Mouse (Mus musculus) left cerebral cortex, adult 18-20 months (tissue): ENCODE results near the gene Nudc. TPM values are rescaled to one million over a fixed set of nuclear protein-coding genes. Genes with fewer than 3 reads are reported as not detected.

ENCODE experiments used
- DNase-seq, 2 experiments: peaks; one replicate each; pipeline ENCODE4 v3.0.0; 2021 to 2022; ENCODE audit warnings: low spot score in 2 of 2, mixed read lengths in 1 of 2
- long read RNA-seq, 2 experiments: library from polyadenylated mRNA; stranded (forward); transcript quantifications; one replicate each; pipeline ENCODE4 v2.0.0; 2021
- total RNA-seq, 2 experiments: library from RNA; stranded (reverse); gene quantifications; 2 replicates each; pipeline ENCODE4 v1.2.3; 2021

The Nudc gene
- 100 to 1,000 TPM; 148 to 156 TPM for total RNA-seq
- long read RNA-seq, experiment 1, transcript Nudc-201 (8 exons, 1,316 nt): major isoform, 460 of 507 reads
- long read RNA-seq, experiment 1, partial matches to known transcripts: 34 of 507 reads
- long read RNA-seq, experiment 1, other reads (novel, unspliced or antisense): 13 of 507 reads
- long read RNA-seq, experiment 2, transcript Nudc-201 (8 exons, 1,316 nt): major isoform, 344 of 369 reads
- long read RNA-seq, experiment 2, partial matches to known transcripts: 22 of 369 reads
- long read RNA-seq, experiment 2, other reads (novel, unspliced or antisense): 3 of 369 reads

DNA sequence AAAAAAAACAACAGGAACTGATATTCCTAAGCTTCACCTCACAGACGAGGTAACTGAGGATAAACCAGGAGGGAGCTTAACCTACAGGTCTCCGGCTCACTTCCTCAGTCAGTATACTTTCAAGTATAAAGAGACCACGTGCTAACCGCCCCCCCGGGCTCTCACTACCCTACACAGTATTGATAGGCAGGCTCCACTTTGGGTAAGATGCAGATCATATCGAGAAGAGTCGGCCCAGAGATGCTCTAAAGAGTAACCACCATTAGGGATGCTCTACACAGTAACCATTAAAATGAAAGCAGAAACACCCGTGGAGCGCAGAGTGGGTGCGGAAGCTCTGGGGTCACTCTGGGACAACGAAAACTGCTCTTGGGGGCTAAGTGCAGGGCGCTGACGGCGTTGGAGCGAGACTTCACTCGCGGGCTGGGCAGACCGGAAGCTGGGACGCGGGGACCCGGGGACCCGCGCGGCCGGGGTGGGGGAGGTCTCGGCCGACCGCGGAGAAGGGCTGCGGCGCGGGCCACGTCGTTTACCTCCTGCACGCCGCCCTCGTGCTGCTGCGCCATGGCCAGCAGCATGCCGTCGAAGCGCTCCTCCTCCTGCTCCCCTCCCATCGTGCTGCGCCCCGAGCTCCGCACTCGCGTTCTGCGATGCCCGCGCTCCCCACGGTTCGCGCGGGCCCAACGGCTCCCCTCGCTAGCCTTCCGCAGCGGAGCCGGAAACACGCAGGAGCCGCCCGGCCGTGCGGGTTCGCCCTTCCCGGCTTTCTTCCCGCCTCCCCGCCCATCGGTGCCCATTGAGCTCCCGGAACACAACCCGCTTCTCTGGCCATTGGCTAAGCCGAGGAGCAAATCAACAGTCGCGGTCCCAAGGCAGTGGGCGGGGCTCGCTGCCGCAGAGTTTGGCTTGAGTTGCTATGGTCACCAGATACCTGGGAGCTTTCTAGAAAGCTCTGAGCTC lies at the start of gene Nudc:
TSS of gene Nudc (minus strand) at position 725 of the 960 bp plus-strand sequence.
- peak; percentile 94 to 96 for DNase-seq

- DNase-seq: peak; percentile 36 to 41
Observed at GRCm38 (mm10) chr4:133595538-133595937, 49.7 kb upstream of the Nudc start.

DNA sequence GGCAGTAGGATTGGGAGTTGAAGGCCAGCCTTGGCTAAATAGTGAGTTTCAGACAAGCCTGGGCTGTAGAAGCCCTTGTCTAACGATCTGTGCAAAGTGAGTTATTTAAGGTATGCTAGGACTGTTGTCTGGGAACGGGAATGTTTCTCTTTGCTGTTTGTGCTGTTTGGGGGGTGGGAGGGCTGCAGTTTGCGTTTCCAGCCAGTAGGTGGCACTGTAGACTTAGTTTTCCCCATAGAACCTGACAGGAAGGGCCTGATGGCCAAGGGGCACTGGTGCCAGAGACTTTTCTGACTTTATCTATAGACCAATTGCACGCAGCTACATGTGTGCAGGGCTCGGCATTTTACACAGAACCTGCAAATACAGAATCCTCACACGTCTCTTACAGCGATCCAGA lies 46.8 kb upstream of the Nudc start:
- DNase-seq: peak; percentile 55 to 60

DNA sequence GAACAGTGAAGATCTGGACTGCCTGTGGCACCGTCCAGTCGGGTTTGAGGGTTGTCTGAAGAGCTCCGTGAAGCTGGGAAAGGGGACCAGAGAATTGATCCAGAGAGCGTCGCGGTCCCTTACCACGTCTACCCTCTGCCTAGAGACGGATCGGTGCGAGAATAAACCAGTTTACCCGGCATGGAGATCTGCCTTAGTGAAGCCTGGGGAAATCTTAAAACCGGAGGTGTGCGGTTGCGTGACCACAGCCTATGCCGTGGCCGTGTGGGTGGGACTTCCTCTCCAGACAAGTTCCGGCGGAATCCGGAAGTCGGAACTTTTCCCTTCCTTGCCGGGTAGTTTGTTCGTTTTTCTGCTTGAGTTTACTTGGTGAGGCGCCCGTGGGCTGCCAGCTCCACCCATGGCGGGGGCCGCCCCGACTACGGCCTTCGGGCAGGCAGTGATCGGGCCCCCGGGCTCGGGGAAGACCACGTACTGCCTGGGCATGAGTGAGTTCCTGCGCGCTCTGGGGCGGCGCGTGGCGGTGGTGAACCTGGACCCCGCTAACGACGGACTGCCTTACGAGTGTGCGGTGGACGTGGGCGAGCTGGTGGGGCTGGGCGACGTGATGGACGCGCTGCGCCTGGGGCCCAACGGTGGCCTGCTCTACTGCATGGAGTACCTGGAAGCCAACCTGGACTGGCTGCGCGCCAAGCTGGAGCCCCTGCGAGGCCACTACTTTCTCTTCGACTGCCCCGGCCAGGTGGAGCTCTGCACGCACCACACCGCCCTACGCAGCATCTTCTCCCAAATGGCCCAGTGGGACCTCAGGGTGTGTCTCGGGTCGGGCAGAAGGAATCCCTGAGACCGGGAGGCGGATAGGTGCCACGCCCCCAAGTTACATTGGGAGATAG lies 38.5 kb upstream of the Nudc start, which contains the start of gene Gpn2:
TSS of gene Gpn2 (plus strand) at position 304 of the 893 bp plus-strand sequence.
- DNase-seq: peak; percentile 87 to 89

GRCm38 (mm10) chr4:133583690-133584058 lies 37.9 kb upstream of the Nudc start:
- no peak for DNase-seq

DNA sequence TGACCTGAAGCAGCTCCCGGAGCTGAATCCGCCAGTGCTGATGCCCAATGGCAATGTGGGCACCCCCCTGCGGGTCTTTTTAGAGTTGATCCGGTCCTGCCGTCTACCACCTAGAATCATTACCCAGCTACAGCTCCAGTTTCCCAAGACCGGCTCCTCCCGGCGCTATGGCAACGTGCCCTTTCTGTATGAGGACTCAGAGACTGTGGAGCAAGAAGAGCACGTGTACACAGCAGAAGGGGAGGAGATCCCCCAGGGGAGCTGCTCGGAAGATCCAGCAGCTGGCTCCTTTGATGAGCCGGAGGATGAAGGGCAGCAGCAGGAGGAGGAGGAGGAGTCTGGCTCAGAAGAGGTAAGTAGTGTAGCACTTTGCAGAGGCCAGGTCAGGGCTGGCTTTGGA lies 32.2 kb upstream of the Nudc start:
- no peak for DNase-seq

- DNase-seq: no peak
Observed at GRCm38 (mm10) chr4:133574843-133575202, 29.0 kb upstream of the Nudc start.

DNA sequence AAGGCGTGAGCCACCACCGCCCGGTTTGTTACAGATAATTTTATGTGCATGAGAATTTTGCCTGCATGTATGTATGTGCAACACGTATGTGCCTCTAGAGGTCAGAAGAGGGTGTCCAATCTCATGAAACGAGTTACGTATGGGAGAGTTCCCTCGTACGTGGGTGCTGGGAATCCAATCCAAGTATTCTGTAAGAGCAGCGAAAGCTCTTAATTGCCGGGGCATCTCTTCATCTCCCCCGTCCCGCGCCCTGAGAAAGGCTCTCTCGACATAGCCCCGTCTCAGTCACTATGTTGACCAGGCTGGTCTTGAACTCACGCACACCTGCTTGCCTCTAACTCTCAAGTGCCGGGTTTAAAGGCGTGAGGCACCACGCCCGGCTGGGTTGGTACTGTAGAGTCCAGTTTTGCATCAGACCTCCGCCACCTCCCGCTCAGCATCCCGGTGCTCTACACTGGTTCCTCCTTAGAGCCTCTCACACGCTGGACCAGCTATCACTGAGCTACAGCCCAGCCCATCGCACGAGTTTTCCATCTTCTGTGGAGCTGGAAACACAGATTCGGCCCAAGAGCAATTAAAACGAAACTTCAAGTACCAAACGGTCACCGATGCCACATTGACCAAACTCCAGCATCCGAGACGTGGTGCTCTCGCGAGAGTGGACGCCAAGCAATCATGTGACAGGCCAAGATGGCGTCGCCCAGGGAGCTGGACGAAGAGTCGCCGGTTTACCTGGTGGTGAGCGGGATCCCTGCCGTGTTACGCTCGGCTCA lies 28.5 kb upstream of the Nudc start, which contains the start of gene Gpatch3:
TSS of gene Gpatch3 (plus strand) at position 676 of the 773 bp plus-strand sequence.
- peak; percentile 90 to 93 for DNase-seq

DNA sequence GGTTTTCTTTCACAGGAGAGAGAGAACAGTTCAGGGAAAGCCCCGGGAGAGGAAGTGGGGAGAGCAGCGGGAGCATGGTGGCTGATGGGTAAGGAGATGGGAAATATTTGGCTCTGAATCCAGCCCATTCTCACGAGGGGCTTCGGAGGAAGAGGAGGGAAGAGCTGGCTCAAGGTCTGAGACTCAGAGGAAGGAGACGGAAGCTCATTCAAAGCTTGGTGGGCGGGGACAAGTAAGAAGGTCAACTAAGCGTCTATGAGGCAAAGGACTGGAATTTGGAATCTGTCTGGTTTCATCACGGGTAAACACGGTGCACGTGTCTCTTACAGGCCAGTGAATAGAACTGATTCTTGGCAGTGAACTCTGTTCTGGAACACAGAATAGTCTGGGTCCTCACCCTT lies 24.3 kb upstream of the Nudc start:
- no peak for DNase-seq

GRCm38 (mm10) chr4:133569291-133570065 lies 23.7 kb upstream of the Nudc start:
- DNase-seq: no peak

- no peak for DNase-seq
Observed at GRCm38 (mm10) chr4:133567251-133567650, 21.5 kb upstream of the Nudc start.

DNA sequence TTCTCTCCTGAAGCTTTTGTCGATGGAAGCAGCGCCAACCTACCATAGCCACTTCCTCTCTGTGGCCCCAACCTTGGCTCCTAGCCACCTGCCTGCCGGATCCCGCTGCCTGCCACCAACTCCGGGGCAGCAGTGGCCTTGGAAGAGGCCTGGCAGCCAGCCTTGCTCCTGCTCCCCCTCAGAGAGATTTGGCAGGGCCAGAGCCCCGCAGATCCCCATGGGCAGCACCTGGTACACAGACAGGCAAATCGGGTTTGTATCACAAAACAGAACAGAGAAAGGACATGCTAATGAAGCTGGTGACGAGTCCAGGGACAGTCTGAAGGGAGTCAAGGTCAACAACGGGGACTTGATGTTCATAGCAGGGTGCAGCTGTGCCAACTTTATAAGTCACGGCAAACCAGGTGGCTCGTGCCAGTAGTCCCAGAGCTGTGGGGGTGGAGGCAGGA lies 17.4 kb upstream of the Nudc start:
- no peak for DNase-seq

DNA sequence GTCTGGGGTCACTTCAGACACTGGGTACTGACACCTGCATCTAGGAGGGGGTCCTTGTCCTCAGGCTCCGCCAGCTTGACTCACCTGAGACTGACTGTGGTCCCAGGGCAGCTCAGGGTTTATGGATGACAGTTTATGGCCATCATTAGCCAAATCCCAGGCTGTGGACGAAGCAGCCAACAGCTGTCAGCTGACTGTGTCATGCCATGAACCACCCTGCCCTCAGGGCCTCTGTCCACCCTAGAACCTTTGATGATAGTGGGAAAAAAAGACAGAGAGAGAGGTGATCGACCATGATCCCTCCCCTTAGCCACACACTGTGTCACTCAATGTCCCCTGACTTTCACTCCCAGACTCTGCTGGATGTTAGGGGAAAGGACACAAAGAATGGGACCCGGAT lies 15.8 kb upstream of the Nudc start:
- DNase-seq: no peak

- no peak for DNase-seq
Observed at GRCm38 (mm10) chr4:133559846-133560245, 14.1 kb upstream of the Nudc start.

DNA sequence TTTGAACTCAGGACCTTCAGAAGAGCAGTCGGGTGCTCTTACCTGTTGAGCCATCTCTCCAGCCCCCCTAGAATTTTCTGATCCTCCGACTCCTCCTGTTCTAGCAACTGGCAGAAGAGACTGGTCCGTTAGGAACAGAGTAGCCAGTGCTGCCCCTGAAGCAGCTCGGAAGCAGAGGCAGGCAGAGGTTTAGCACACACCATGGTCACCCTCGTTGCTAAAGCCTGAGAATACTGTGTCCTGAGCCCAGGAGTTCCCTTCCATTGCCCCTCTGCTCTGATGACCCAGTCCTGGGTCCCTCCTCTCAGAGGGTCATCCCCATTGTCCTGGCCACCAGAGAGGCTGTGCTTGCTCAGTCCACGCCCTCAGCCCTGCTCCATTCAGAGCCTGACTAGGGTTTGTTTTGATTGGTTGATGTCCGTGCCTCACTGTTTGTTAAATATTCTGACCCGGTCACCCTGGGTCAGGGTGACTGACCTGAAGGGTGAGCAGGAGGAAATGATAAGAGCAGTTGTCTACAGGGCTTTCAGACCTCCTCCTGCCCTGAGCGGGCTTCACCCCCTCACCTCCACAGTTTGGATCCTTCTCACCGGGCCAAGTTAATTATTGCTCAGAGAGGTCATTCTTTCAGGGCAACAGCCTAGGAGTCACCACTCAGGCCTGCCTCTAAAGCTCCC lies 11.4 kb upstream of the Nudc start:
- DNase-seq: no peak

DNA sequence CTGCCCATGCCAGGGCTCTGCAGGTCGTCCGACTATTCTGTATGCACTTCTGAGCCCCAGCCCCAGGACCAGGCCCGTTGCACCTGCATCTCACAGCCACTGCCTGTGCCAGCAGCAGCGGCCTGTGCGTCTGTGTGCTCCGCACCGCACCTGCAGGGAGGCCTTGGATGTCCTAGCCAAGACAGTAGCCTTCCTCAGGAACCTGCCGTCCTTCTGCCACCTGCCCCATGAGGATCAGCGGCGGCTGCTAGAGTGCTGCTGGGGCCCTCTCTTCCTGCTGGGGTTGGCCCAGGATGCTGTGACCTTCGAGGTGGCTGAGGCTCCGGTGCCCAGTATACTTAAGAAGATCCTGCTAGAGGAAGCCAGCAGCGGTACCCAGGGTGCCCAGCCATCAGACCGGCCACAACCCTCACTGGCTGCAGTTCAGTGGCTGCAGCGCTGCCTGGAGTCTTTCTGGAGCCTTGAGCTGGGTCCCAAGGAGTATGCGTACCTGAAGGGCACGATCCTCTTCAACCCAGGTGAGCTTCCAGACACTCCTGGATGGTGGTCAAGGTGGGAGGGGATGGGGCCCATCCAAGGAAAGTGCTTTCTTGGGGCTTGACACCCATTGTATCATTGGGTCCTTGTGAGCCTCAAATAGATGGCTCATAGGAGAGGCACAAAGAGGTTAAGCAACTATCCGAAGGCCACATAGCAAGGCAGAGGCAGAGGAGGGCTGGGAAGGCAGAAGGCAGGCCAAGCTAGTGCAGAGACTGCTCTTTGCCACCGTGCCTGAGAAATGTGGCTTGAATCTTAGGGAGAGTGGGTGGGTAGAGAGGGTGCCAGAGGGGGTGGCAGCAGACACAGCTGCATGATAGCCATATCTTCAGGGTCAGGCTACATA lies 7.9 kb upstream of the Nudc start:
- no peak for DNase-seq

DNA sequence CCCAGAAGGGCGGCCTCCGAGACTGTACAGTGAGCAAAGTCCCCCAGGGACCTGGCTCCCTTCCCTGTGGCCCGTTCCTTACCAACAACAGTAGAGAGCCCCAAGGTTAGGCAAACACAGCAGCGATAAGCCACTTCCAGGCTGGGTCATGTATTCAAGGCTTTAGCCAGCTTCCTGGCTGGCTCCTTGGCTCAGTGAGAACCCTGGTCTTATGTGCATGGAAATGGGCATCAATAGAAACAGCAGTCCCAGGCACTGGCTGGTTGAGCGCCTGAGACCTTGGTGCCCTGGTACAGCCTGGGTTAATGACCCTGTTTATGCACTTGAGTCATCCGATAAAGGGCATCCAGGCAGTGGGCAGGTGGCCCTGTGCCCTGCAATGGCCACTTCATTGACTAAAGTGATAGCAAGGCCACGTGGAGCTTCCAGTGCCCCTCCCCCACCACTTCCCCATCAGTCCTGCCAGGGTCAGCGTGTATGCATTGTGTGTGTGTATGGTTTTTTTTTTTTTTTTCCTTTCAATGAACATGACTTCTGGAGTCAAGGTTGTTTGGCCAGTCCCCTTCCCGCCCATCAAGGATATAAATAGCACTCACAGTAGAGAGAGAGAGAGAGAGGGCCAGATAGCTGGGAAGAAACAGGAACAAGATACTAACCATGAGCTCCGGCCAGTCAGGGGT lies 7.1 kb upstream of the Nudc start, which contains the start of gene Nr0b2:
TSS of gene Nr0b2 (plus strand) at position 609 of the 680 bp plus-strand sequence.
- no peak for DNase-seq
